Mouse (Mus musculus) midbrain, postnatal 0 days (tissue): ENCODE measurements around the gene Ap4s1. TPM values are rescaled to one million over a fixed set of nuclear protein-coding genes. Genes with fewer than 3 reads are reported as not detected.
"Not testable (repeated sequence)": the region's sequence is repeated elsewhere in the genome, so short reads cannot be mapped to it uniquely, and the experiment has no call there.

Experiments
- ATAC-seq: fragments of 200-750 bp; cut with Nextera tagmentation; 2 replicates; pipeline ENCODE4 v1.8.0; 2017; ENCODE audit warnings: moderate number of reproducible peaks, mild to moderate bottlenecking, moderate TSS enrichment, moderate library complexity; ENCODE audit not compliant: low FRiP score
- DNase-seq: peaks from one replicate; pipeline ENCODE4 v3.0.0-alpha.2; 2015; ENCODE audit warnings: low spot score
- H3K27ac ChIP-seq: fragments of 300-500 bp; sonication (generic); 2 replicates; pipeline ENCODE4 v1.5.1; 2014; ENCODE audit warnings: low read depth, mild to moderate bottlenecking, low read length, mixed read lengths
- H3K27me3 ChIP-seq: fragments of 300-500 bp; sonication (generic); 2 replicates; pipeline ENCODE4 v1.6.1; 2014; ENCODE audit warnings: low read length, control low read depth, mixed read lengths; ENCODE audit not compliant: insufficient read depth
- H3K36me3 ChIP-seq: fragments of 300-500 bp; sonication (generic); 2 replicates; pipeline ENCODE4 v1.6.1; 2014; ENCODE audit warnings: low read length, control low read depth, mixed read lengths; ENCODE audit not compliant: insufficient read depth
- H3K4me1 ChIP-seq: fragments of 300-500 bp; sonication (generic); 2 replicates; pipeline ENCODE4 v1.6.1; 2014; ENCODE audit warnings: mild to moderate bottlenecking, control low read depth, antibody characterized with exemption, low read length, mixed read lengths; ENCODE audit not compliant: insufficient read depth
- H3K4me2 ChIP-seq: fragments of 300-500 bp; sonication (generic); 2 replicates; pipeline ENCODE4 v1.6.1; 2014; ENCODE audit warnings: low read depth, mild to moderate bottlenecking, low read length, mixed read lengths; ENCODE audit not compliant: poor library complexity, severe bottlenecking
- H3K4me3 ChIP-seq: fragments of 300-500 bp; sonication (generic); 2 replicates; pipeline ENCODE4 v1.5.1; 2014; ENCODE audit warnings: low read depth, mild to moderate bottlenecking, low read length, moderate library complexity
- H3K9ac ChIP-seq: fragments of 300-500 bp; sonication (generic); replicated peaks from 2 replicates; pipeline ENCODE4 v1.6.1; 2014; ENCODE audit warnings: mild to moderate bottlenecking, low read length, moderate library complexity, mixed read lengths; ENCODE audit not compliant: poor library complexity, severe bottlenecking
- H3K9me3 ChIP-seq: fragments of 300-500 bp; sonication (generic); 2 replicates; pipeline ENCODE4 v1.6.1; 2016; ENCODE audit warnings: low read length, control low read depth
- CTCF ChIP-seq: IDR thresholded peaks from 2 replicates; pipeline ENCODE4 v1.5.1; 2016; ENCODE audit warnings: antibody characterized with exemption, mild to moderate bottlenecking
- WGBS: fragments of 180-500 bp; shearing (Covaris S2); extraction: QIAGEN DNeasy Blood & Tissue Kit; methylation state at CpG from one replicate; pipeline ENCODE4 v1.1.7; 2014; 5-methylcytosine and 5-hydroxymethylcytosine counted together
- polyA plus RNA-seq: library from polyadenylated mRNA; unstranded; fragments of >200 nt; fragmentation: Nextera tagmentation; extraction: Ambion mirVana; gene quantifications from 2 replicates; pipeline ENCODE4 v1.2.1, GENCODE M21; 2015
- total RNA-seq: library from RNA; depleted of rRNA; stranded (reverse); fragments of >200 nt; gene quantifications from 2 replicates; pipeline ENCODE4 v1.2.3, GENCODE M21; 2014

Ap4s1 gene
- total and polyA plus RNA-seq, 2 experiments from 2014 or later, result 39.5 to 74.0 TPM

- Histone ChIP-seq H3K4me2 (peak within 1 kb of the TSS; percentile 55), H3K9me3 (no peaks in the 10 kb centered on the region), H3K27me3 (no peaks in the 10 kb centered on the region), H3K27ac (peak within 1 kb of the TSS; percentile 100), H3K36me3 (no peaks in the 10 kb centered on the region), H3K9ac (peak within 1 kb of the TSS; percentile 100), H3K4me3 (peak within 1 kb of the TSS; percentile 81), H3K4me1 (0 out of 2 replicates have a peak, but pooled peaks cover 3% of the 10 kb centered on the region)
- ATAC-seq (peak; percentile 97), DNase-seq (peak; percentile 98)
- under 1% methylated on average over 49 of the region's 56 CpGs for WGBS
- TF ChIP-seq CTCF, result no peak
These were observed 1.2 kb downstream of the Ap4s1 start, which contains the start of gene Strn3 for GRCm38 (mm10) chr12:51691845-51692632. Gene Strn3 (minus strand): TSS chr12:51691897.

- H3K9ac ChIP-seq, ATAC-seq, H3K4me1 ChIP-seq, H3K4me3 ChIP-seq, H3K27ac ChIP-seq, H3K36me3 ChIP-seq, H3K9me3 ChIP-seq, H3K4me2 ChIP-seq, H3K27me3 ChIP-seq, DNase-seq: not testable (repeated sequence)
- 79% methylated on average over 10 of the region's 10 CpGs for WGBS
These were observed 2.0 kb downstream of the Ap4s1 start for GRCm38 (mm10) chr12:51692870-51693269.

DNA sequence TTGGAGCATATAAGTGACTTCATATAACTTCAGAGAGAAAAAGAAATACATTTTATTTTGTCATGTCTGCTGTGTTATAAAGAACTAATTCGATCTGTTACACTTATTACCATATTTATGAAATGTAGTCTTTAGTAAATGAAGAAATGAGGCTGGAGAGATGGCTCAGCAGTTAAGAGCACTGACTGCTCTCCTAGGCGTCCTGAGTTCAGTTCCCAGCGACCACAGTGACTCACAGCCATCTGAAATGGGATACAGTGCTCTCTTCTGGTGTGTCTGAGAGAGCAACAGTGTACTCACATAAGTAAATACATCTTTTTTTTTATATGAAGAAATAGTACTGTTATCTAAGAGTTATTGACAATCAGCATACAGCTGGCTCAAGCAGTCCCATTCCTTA, 2.6 kb downstream of the Ap4s1 start:
- H3K4me1 ChIP-seq, result 0 out of 2 replicates have a peak, but pooled peaks cover 3% of the 10 kb centered on the region
- DNase-seq (no peak), ATAC-seq (no peak)
- H3K27ac ChIP-seq, result no peak overlapping the region
- WGBS, result 82% methylated on average over 3 of the region's 3 CpGs
- no peak for TF ChIP-seq CTCF
- H3K9ac ChIP-seq, result no peak overlapping the region
- H3K36me3 ChIP-seq, result no peaks in the 10 kb centered on the region
- H3K27me3 ChIP-seq, result no peaks in the 10 kb centered on the region
- H3K4me3 ChIP-seq, result no peak overlapping the region
- no peak overlapping the region for H3K4me2 ChIP-seq
- no peaks in the 10 kb centered on the region for H3K9me3 ChIP-seq

DNA sequence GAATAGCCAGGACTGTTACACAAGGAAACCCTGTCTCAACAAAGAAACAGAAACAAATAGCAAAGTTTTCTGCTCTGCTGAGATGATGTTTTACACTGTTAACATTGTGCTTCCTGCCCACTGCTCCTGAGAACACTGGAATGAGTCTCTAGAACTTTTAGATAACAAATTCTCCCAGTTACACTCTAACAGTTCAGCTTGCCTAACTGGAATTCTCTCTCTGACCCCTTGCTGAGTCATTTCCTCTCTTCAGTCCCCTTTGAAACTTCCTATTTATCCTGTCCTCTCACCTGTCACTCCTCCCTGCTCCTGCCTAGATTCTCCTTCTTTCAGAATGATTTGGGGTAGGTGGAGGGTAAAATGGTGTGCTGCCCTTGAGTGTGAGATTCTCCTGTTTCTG, 3.3 kb downstream of the Ap4s1 start:
- 0 out of 2 replicates have a peak, but pooled peaks cover 3% of the 10 kb centered on the region for H3K4me1 ChIP-seq
- TF ChIP-seq CTCF, result no peak
- ATAC-seq, result no peak

GRCm38 (mm10) chr12:51694966-51695365, 4.1 kb downstream of the Ap4s1 start:
- Histone ChIP-seq H3K4me1 (no peaks in the 10 kb centered on the region), H3K4me3 (no peak overlapping the region), H3K36me3 (no peaks in the 10 kb centered on the region), H3K9me3 (no peaks in the 10 kb centered on the region), H3K4me2 (no peak overlapping the region), H3K27me3 (no peaks in the 10 kb centered on the region), H3K9ac (no peak overlapping the region), H3K27ac (no peak overlapping the region)
- no peak for DNase-seq
- TF ChIP-seq CTCF, result no peak
- WGBS, result 89% methylated on average over 1 of the region's 1 CpGs
- ATAC-seq, result no peak

More for the DNA sequence above, 3.3 kb downstream of the Ap4s1 start:
- H3K27ac ChIP-seq, result no peak overlapping the region
- DNase-seq, result no peak
- H3K36me3 ChIP-seq, result no peaks in the 10 kb centered on the region
- no peaks in the 10 kb centered on the region for H3K9me3 ChIP-seq
- no peaks in the 10 kb centered on the region for H3K27me3 ChIP-seq
- H3K4me3 ChIP-seq, result no peak overlapping the region
- H3K9ac ChIP-seq, result no peak overlapping the region
- no peak overlapping the region for H3K4me2 ChIP-seq

DNA sequence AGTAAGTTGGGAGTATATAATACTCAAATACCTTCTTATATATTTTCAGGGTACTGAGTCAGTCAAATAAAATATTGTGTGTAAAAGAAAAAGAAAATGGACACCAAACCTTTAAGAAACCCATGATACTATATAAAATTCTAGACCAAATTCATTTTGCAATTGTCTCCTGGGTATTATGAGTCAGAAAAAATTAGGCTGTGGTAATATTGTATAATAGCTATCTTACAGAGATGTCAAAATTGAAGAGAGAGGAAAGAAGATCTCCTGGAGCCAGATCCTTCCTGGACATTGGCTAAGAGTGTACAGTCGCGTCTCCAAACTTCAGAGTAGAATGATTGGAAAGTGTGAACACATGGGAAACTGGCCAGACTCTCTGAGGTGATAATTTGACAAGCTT, 5.3 kb downstream of the Ap4s1 start:
- H3K4me3 ChIP-seq, result no peak overlapping the region
- H3K9me3 ChIP-seq, result no peaks in the 10 kb centered on the region
- DNase-seq (no peak), ATAC-seq (no peak)
- no peak overlapping the region for H3K4me2 ChIP-seq
- no peaks in the 10 kb centered on the region for H3K27me3 ChIP-seq
- no peak overlapping the region for H3K27ac ChIP-seq
- H3K36me3 ChIP-seq, result no peaks in the 10 kb centered on the region
- H3K9ac ChIP-seq, result no peak overlapping the region
- no peaks in the 10 kb centered on the region for H3K4me1 ChIP-seq
- no peak for TF ChIP-seq CTCF
- 97% methylated on average over 2 of the region's 2 CpGs for WGBS
